Mouse (Mus musculus) lung, postnatal 0 days (tissue): ENCODE measurements around the gene Tpst2. TPM values are rescaled to one million over a fixed set of nuclear protein-coding genes. Genes with fewer than 3 reads are reported as not detected.
A peak's percentile ranks its signal among the peaks of the same experiment; 100 is the strongest.
"Not testable (repeated sequence)": the region's sequence is repeated elsewhere in the genome, so short reads cannot be mapped to it uniquely, and the experiment has no call there.

ENCODE experiments used
- ATAC-seq: fragments of 200-750 bp; cut with Nextera tagmentation; 2 replicates; pipeline ENCODE4 v1.8.0; 2017; ENCODE audit warnings: moderate library complexity
- DNase-seq: peaks from one replicate; pipeline ENCODE4 v3.0.0-alpha.2; 2016; ENCODE audit warnings: low spot score
- H3K27ac ChIP-seq: fragments of 300-500 bp; sonication (generic); 2 replicates; pipeline ENCODE4 v1.5.1; 2014; ENCODE audit warnings: antibody characterized with exemption, mild to moderate bottlenecking, low read length, mixed read lengths
- H3K27me3 ChIP-seq: fragments of 300-500 bp; sonication (generic); replicated peaks from 2 replicates; pipeline ENCODE4 v1.6.1; 2014; ENCODE audit warnings: low read length, mixed read lengths; ENCODE audit not compliant: insufficient read depth
- H3K36me3 ChIP-seq: fragments of 300-500 bp; sonication (generic); 2 replicates; pipeline ENCODE4 v1.6.1; 2014; ENCODE audit warnings: low read length, mixed read lengths; ENCODE audit not compliant: insufficient read depth
- H3K4me1 ChIP-seq: fragments of 300-500 bp; sonication (generic); 2 replicates; pipeline ENCODE4 v1.6.1; 2014; ENCODE audit warnings: antibody characterized with exemption, low read depth, low read length, mixed read lengths; ENCODE audit not compliant: insufficient read depth
- H3K4me2 ChIP-seq: fragments of 300-500 bp; sonication (generic); replicated peaks from 2 replicates; pipeline ENCODE4 v1.6.1; 2014; ENCODE audit warnings: low read depth, mild to moderate bottlenecking, low read length, moderate library complexity, mixed read lengths
- H3K4me3 ChIP-seq: fragments of 300-500 bp; sonication (generic); 2 replicates; pipeline ENCODE4 v1.5.1; 2014; ENCODE audit warnings: low read depth, low read length
- H3K9ac ChIP-seq: fragments of 300-500 bp; sonication (generic); replicated peaks from 2 replicates; pipeline ENCODE4 v1.6.1; 2014; ENCODE audit warnings: low read depth, mild to moderate bottlenecking
- H3K9me3 ChIP-seq: fragments of 300-500 bp; sonication (generic); 2 replicates; pipeline ENCODE4 v1.6.1; 2016; ENCODE audit warnings: low read length, mixed read lengths
- CTCF ChIP-seq: IDR thresholded peaks from 2 replicates; pipeline ENCODE4 v1.5.1; 2016; ENCODE audit warnings: antibody characterized with exemption, mild to moderate bottlenecking
- EP300 ChIP-seq: IDR thresholded peaks from 2 replicates; pipeline ENCODE4 v1.6.1; 2016; ENCODE audit warnings: antibody characterized with exemption, mild to moderate bottlenecking, control low read depth
- WGBS: fragments of 180-500 bp; shearing (Covaris S2); extraction: QIAGEN DNeasy Blood & Tissue Kit; methylation state at CpG from one replicate; pipeline ENCODE4 v1.1.7; 2014; 5-methylcytosine and 5-hydroxymethylcytosine counted together
- polyA plus RNA-seq: library from polyadenylated mRNA; unstranded; fragments of >200 nt; fragmentation: Nextera tagmentation; extraction: Ambion mirVana; gene quantifications from 2 replicates; pipeline ENCODE4 v1.2.1, GENCODE M21; 2015

Tpst2 gene
- polyA plus RNA-seq, 1 experiment from 2014 or later: 106 TPM

DNA sequence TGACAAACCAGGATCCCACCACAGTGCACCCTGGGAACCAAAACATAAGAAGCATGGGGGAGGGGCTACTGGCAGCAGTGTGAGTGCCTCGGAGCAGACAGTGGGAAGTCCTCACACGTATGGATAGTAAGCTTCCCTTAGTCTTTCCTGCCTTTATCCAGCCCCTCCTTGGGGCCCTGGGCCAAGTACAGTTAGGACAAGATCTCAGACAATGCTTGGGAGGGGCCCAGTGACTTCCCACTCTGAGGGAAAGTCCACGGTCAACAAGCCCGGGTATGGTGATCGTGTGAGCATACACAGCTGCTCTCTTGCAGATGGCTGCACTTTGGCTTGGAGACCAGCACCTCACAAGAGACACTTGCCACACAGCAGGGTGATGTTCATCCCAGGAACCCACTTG is 40.8 kb downstream of the Tpst2 start:
- Histone ChIP-seq H3K27me3 (no peaks in the 10 kb centered on the region), H3K4me3 (no peak overlapping the region), H3K27ac (0 out of 2 replicates have a peak overlapping the region, but pooled peaks have one; percentile 7), H3K9ac (no peak overlapping the region), H3K36me3 (0 out of 2 replicates have a peak, but pooled peaks cover 18% of the 10 kb centered on the region), H3K4me1 (no peaks in the 10 kb centered on the region), H3K9me3 (no peaks in the 10 kb centered on the region), H3K4me2 (no peak overlapping the region)
- 32% methylated on average over 5 of the region's 5 CpGs for WGBS
- peak; percentile 78 for DNase-seq
- TF ChIP-seq CTCF (no peak), EP300 (peak; percentile 33; the same call in 1 of the 2 replicates)
- peak; percentile 94 for ATAC-seq

DNA sequence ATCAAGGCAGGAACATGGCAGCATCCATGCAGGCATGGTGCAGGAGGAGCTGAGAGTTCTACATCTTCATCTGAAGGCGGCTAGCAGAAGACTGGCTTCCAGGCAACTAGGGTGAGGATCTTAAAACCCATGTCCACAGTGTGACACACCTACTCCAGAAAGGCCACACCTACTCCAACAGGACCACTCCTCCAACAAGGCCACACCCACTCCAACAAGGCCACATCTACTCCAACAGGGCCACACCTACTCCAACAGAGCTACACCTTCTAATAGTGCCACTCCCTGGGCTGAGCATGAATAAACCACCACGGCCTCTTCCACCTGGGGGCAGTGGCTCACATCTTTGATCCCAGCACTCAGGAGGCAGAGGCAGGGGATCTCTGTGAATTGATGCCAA is 42.9 kb downstream of the Tpst2 start:
- not testable (repeated sequence) for ATAC-seq, H3K9ac ChIP-seq
- 54% methylated on average over 2 of the region's 2 CpGs for WGBS

DNA sequence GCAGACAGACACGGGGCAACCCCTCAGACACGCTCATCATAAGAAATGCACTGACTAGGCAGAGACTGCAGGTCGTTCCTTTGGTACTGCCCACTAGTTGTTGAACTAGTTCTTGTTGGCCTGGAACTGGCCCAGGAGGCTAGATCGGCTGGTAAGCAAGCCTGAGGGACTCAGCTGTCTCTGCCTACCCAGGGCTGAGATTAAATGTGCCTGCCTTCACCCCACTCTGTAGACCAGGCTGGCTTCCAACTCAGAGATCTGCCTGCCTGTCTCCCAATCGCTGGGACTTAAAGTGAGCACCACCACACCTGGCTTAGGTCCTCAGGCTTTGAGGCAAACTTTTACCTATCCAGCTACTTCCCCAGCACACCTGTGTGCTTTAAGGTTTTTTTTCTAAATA is 43.9 kb downstream of the Tpst2 start:
- H3K9ac ChIP-seq: no peak overlapping the region
- no peak overlapping the region for H3K4me2 ChIP-seq
- no peak for TF ChIP-seq EP300
- no peak for TF ChIP-seq CTCF
- no peak overlapping the region for H3K27ac ChIP-seq
- 0 out of 2 replicates have a peak, but pooled peaks cover 7% of the 10 kb centered on the region for H3K36me3 ChIP-seq
- ATAC-seq (no peak), DNase-seq (no peak)
- WGBS: 68% methylated on average over 5 of the region's 5 CpGs
- no peaks in the 10 kb centered on the region; the same call in none of the 2 replicates for H3K4me1 ChIP-seq
- no peaks in the 10 kb centered on the region for H3K27me3 ChIP-seq
- no peak overlapping the region for H3K4me3 ChIP-seq
- no peaks in the 10 kb centered on the region for H3K9me3 ChIP-seq

More for the DNA sequence above, 42.9 kb downstream of the Tpst2 start:
- H3K36me3 ChIP-seq, H3K4me3 ChIP-seq, H3K4me1 ChIP-seq, DNase-seq, H3K27ac ChIP-seq, H3K4me2 ChIP-seq, H3K27me3 ChIP-seq, H3K9me3 ChIP-seq: not testable (repeated sequence)

DNA sequence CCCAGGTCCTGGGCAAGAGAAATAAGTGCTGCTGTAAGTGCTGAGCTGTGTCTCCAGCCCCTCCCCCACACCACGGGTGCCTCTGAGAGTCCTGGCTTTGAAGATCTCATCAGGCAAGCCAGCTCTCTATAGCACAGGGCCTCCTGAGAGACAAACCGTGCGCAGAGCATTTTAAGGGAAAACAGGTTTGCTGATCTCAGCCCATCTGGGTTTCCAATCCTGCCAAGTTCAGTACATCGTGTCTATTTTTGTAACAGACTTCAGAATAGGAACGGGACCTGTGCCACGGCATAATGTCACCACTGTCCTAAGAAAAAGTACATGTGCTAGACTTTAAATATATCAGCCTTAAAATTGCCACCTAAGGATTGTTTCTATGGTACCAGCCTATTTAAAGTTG is 44.4 kb downstream of the Tpst2 start:
- DNase-seq (no peak), ATAC-seq (no peak)
- WGBS: 69% methylated on average over 6 of the region's 6 CpGs
- H3K4me1 ChIP-seq: peaks cover 4% of the 10 kb centered on the region
- H3K9ac ChIP-seq: no peak overlapping the region
- H3K27me3 ChIP-seq: no peaks in the 10 kb centered on the region
- H3K4me2 ChIP-seq: no peak overlapping the region
- H3K36me3 ChIP-seq: 0 out of 2 replicates have a peak, but pooled peaks cover 7% of the 10 kb centered on the region
- no peak overlapping the region for H3K27ac ChIP-seq
- H3K4me3 ChIP-seq: no peak overlapping the region
- H3K9me3 ChIP-seq: no peaks in the 10 kb centered on the region
- TF ChIP-seq CTCF: no peak
- TF ChIP-seq EP300: no peak

DNA sequence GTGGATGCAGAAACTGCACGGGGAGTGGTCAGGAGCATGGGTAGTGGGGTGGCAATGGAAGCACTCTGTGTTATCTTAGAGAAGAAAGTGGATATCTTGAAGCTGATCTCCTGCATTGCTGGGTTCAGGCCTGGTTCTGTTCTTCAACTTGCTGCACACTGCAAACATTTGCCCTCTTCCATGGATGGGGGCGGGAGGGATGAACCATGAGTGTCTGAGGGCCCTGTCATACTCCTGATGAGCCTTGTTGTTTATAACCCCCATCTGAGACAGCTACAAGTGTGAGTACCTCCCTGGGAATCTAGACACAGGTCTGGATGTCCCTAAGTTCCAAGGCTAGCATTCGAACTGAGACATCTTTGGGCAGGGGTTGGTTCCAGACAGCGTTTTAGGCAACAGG is 44.9 kb downstream of the Tpst2 start:
- Histone ChIP-seq H3K4me2 (no peak overlapping the region), H3K27me3 (no peaks in the 10 kb centered on the region), H3K4me3 (no peak overlapping the region), H3K4me1 (peaks cover 4% of the 10 kb centered on the region), H3K27ac (no peak overlapping the region), H3K9me3 (no peaks in the 10 kb centered on the region), H3K36me3 (0 out of 2 replicates have a peak, but pooled peaks cover 3% of the 10 kb centered on the region), H3K9ac (no peak overlapping the region)
- WGBS: 80% methylated on average over 4 of the region's 4 CpGs
- DNase-seq (no peak), ATAC-seq (no peak)
- no peak for TF ChIP-seq EP300
- no peak for TF ChIP-seq CTCF

DNA sequence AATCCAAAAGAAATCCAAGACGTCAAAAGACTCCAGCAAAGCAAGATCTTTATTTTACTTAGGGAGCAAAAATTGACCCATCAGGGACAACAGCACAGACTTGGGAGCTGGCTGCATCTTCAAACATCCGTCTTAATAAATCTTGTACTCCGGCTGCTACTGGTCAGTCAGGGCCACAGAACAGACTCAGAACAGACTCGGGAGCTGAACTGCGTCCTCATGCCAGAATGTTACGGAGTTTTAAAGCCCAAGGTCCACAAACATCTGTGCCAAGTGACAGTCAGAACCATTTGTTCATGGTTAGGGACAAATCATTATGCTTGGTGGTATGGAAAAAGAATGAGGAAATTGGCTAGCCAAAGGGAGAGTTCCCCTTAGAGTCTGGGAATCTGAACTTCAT is 46.8 kb downstream of the Tpst2 start:
- no peak for TF ChIP-seq EP300
- no peak for TF ChIP-seq CTCF
- no peaks in the 10 kb centered on the region for H3K36me3 ChIP-seq
- no peak overlapping the region for H3K4me2 ChIP-seq
- H3K4me1 ChIP-seq: peaks cover 9% of the 10 kb centered on the region
- H3K9ac ChIP-seq: no peak overlapping the region
- H3K27ac ChIP-seq: no peak overlapping the region
- ATAC-seq (no peak), DNase-seq (no peak)
- H3K9me3 ChIP-seq: no peaks in the 10 kb centered on the region
- H3K27me3 ChIP-seq: no peaks in the 10 kb centered on the region
- WGBS: 81% methylated on average over 6 of the region's 6 CpGs
- H3K4me3 ChIP-seq: no peak overlapping the region
